In genomic region chr11:119909436-119909835, GRCm38 (mm10) we compare ENCODE assay signal across 8 mouse cellular contexts. TPM values are rescaled to one million over a fixed set of nuclear protein-coding genes. Genes with fewer than 3 reads are reported as not detected.
DNase-seq lines count a peak whose midpoint lies in the region; ATAC-seq and TF ChIP-seq lines count a peak whose summit lies in the region.

No protein-coding gene starts in this region.

- no peaks in the 10 kb centered on the region for H3K9me3 ChIP-seq in G1E (replicated peaks)
- H3K9me3 ChIP-seq in heart, embryonic 12.5 days (replicated peaks) = no peaks in the 10 kb centered on the region
- H3K9me3 ChIP-seq in lung, embryonic 14.5 days (ENCODE audit: low read depth, low read length) = no peaks in the 10 kb centered on the region

- TF ChIP-seq CTCF in G1E (IDR thresholded peaks at IDR 0.05; ENCODE audit: low read depth, low read length) = peak; percentile 62
- peak; percentile 89 for TF ChIP-seq CTCF in lung, embryonic 14.5 days (IDR thresholded peaks at IDR 0.05; ENCODE audit: low read depth)

- no peak overlapping the region for H3K4me3 ChIP-seq in G1E (ENCODE audit: low read depth, low read length)
- peak overlapping the region; percentile 7; the same call in 1 of the 2 replicates for H3K4me3 ChIP-seq in heart, embryonic 12.5 days
- no peak overlapping the region for H3K4me3 ChIP-seq in lung, embryonic 14.5 days (ENCODE audit: low read depth, low read length)

- peak overlapping the region; percentile 43; the same call in 1 of the 2 replicates for H3K9ac ChIP-seq in heart, embryonic 12.5 days
- peak overlapping the region; percentile 11 for H3K9ac ChIP-seq in lung, embryonic 14.5 days

- H3K27ac ChIP-seq in heart, embryonic 12.5 days (ENCODE audit: poor library complexity, severe bottlenecking) = no peak overlapping the region
- no peak overlapping the region for H3K27ac ChIP-seq in lung, embryonic 14.5 days (ENCODE audit: low read depth)

- ATAC-seq in G1E (ENCODE audit: extremely low read depth, insufficient number of reproducible peaks, low FRiP score, poor library complexity, severe bottlenecking) = no peak
- ATAC-seq in heart, embryonic 12.5 days (ENCODE audit: insufficient number of reproducible peaks, low FRiP score) = no peak
- peak; percentile 16; the same call in 1 of the 2 replicates for ATAC-seq in lung, embryonic 14.5 days (ENCODE audit: insufficient read depth)

- H3K27me3 ChIP-seq in G1E (ENCODE audit: insufficient read depth, low read length) = peaks cover 40% of the 10 kb centered on the region
- H3K27me3 ChIP-seq in heart, embryonic 12.5 days (replicated peaks) = peaks cover 18% of the 10 kb centered on the region
- H3K27me3 ChIP-seq in lung, embryonic 14.5 days (ENCODE audit: insufficient read depth, low read length) = no peaks in the 10 kb centered on the region

- no peaks in the 10 kb centered on the region for H3K36me3 ChIP-seq in G1E (replicated peaks)
- H3K36me3 ChIP-seq in heart, embryonic 12.5 days = no peaks in the 10 kb centered on the region
- H3K36me3 ChIP-seq in lung, embryonic 14.5 days (ENCODE audit: insufficient read depth) = no peaks in the 10 kb centered on the region

- H3K4me1 ChIP-seq in G1E (ENCODE audit: insufficient read depth, low read depth, low read length) = peaks cover 21% of the 10 kb centered on the region
- peaks cover 25% of the 10 kb centered on the region for H3K4me1 ChIP-seq in heart, embryonic 12.5 days (replicated peaks)
- H3K4me1 ChIP-seq in lung, embryonic 14.5 days (ENCODE audit: insufficient read depth) = peaks cover 9% of the 10 kb centered on the region

- peak overlapping the region; percentile 54 for H3K4me2 ChIP-seq in heart, embryonic 12.5 days
- peak overlapping the region; percentile 35 for H3K4me2 ChIP-seq in lung, embryonic 14.5 days

- WGBS in heart, embryonic 12.5 days = 2% methylated on average over 5 of the region's 5 CpGs
- under 1% methylated on average over 5 of the region's 5 CpGs for WGBS in lung, embryonic 14.5 days

- DNase-seq in 416B (ENCODE audit: low read depth) = peak; percentile 82
- peak; percentile 55 for DNase-seq in G1E (ENCODE audit: low spot score)
- DNase-seq in cerebellum, postnatal 25 days = peak; percentile 80 to 85
- peak; percentile 87 for DNase-seq in kidney, postnatal 10 days
- DNase-seq in lung, embryonic 14.5 days = peak; percentile 87
- DNase-seq in right cerebral cortex, adult 2 months (ENCODE audit: low spot score in 2 of 2) = peak; percentile 84 to 87
- DNase-seq in urinary bladder, postnatal 4 days (ENCODE audit: low spot score in 2 of 2) = peak; percentile 55 to 76

RNA-seq across cellular contexts. Expression of gene Chmp6, which starts 3.8 kb away (rescaled TPM):
- total RNA-seq in G1E (2014; fragmentation: Nextera tagmentation) (6.7 and 8.4 TPM in 2 replicates), G1E (2017) (28.5 and 30.8 TPM in 2 replicates)
- 53.1 and 59.0 TPM in 2 replicates for polyA plus RNA-seq in G1E (2012)
- 67.8 and 70.4 TPM in 2 replicates for polyA plus RNA-seq in heart, embryonic 12.5 days (2016; fragmentation: Nextera tagmentation; extraction: Ambion mirVana)
- 94.3 and 104 TPM in 2 replicates for polyA plus RNA-seq in lung, embryonic 14.5 days (2014; fragmentation: Nextera tagmentation; extraction: Ambion mirVana)

RNA-seq across cellular contexts. Expression of gene Baiap2, which starts 33.1 kb away (rescaled TPM):
- total RNA-seq in G1E (2014; fragmentation: Nextera tagmentation) = 0.39 and 0.98 TPM in 2 replicates
- 3.4 and 3.6 TPM in 2 replicates for total RNA-seq in G1E (2017)
- 14.0 and 19.5 TPM in 2 replicates for polyA plus RNA-seq in G1E (2012)
- 15.6 and 16.4 TPM in 2 replicates for polyA plus RNA-seq in heart, embryonic 12.5 days (2016; fragmentation: Nextera tagmentation; extraction: Ambion mirVana)
- polyA plus RNA-seq in lung, embryonic 14.5 days (2014; fragmentation: Nextera tagmentation; extraction: Ambion mirVana) = 20.4 and 20.5 TPM in 2 replicates
